Mouse (Mus musculus): Measurements from ENCODE around the gene Slc39a1.

GRCm38 (mm10) chr3:90213956-90214684 lies 33.9 kb upstream of the Slc39a1 start:
- TF ChIP-seq MAFK (IDR thresholded peaks at IDR 0.05; ENCODE audit: insufficient read depth, low read depth, low read length) (no peak), CHD2 (IDR thresholded peaks at IDR 0.05; ENCODE audit: low read depth, low read length) (no peak), ZNF384 (IDR thresholded peaks at IDR 0.05; ENCODE audit: low read depth, low read length) (no peak), HCFC1 (IDR thresholded peaks at IDR 0.05; ENCODE audit: borderline replicate concordance, insufficient read depth, low read length) (no peak)

All from ES-E14 (cell line).